Mouse (Mus musculus): ENCODE results near the gene Relch.

DNA sequence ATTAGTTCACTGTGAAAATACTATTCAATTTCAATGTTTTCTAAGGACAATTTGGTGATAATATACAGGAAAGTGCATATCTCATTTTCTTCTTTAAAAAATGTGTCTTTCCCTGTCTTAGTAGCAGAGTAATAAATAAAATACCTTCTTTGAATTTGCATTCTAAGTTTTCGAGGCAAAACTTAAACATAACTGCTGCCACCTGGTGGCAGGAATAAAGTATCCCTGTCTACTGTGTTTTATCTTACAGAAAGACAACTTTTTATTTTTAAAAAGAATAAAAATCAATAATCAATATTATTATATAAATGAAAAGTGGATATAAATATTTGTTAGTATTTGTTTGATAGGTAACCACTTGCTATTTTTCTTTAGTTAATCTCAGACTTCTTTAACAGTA is 47.6 kb downstream of the Relch start:
- TF ChIP-seq CTCF (IDR thresholded peaks at IDR 0.05; ENCODE audit: low read depth, low read length) (no peak), POLR2A (IDR thresholded peaks at IDR 0.05; ENCODE audit: extremely low read depth, insufficient read depth, low read length) (no peak)
